Mouse (Mus musculus) limb, embryonic 12.5 days (tissue): ENCODE measurements around the gene Gm37240. TPM values are rescaled to one million over a fixed set of nuclear protein-coding genes. Genes with fewer than 3 reads are reported as not detected.

Experiments
- ATAC-seq: fragments of 200-750 bp; cut with Nextera tagmentation; 2 replicates; pipeline ENCODE4 v1.8.0; 2017; ENCODE audit warnings: low read depth, moderate TSS enrichment; ENCODE audit not compliant: insufficient number of reproducible peaks, insufficient read depth, low FRiP score, low TSS enrichment
- H3K27ac ChIP-seq: fragments of 300-500 bp; sonication (generic); 2 replicates; pipeline ENCODE4 v1.5.1; 2016; ENCODE audit warnings: mild to moderate bottlenecking, moderate library complexity
- H3K27me3 ChIP-seq: fragments of 300-500 bp; sonication (generic); 2 replicates; pipeline ENCODE4 v1.6.1; 2016; ENCODE audit warnings: mild to moderate bottlenecking, moderate library complexity
- H3K36me3 ChIP-seq: fragments of 300-500 bp; sonication (generic); 2 replicates; pipeline ENCODE4 v1.6.1; 2016; ENCODE audit warnings: mild to moderate bottlenecking, moderate library complexity
- H3K4me1 ChIP-seq: fragments of 300-500 bp; sonication (generic); replicated peaks from 2 replicates; pipeline ENCODE4 v1.6.1; 2016
- H3K4me2 ChIP-seq: fragments of 300-500 bp; sonication (generic); 2 replicates; pipeline ENCODE4 v1.6.1; 2016; ENCODE audit warnings: mild to moderate bottlenecking, moderate library complexity
- H3K4me3 ChIP-seq: fragments of 300-500 bp; sonication (generic); replicated peaks from 2 replicates; pipeline ENCODE4 v1.5.1; 2016; ENCODE audit warnings: mild to moderate bottlenecking
- H3K9ac ChIP-seq: fragments of 300-500 bp; sonication (generic); replicated peaks from 2 replicates; pipeline ENCODE4 v1.6.1; 2016; ENCODE audit warnings: mild to moderate bottlenecking, moderate library complexity
- H3K9me3 ChIP-seq: fragments of 300-500 bp; sonication (generic); 2 replicates; pipeline ENCODE4 v1.6.1; 2016; ENCODE audit warnings: mild to moderate bottlenecking, moderate library complexity
- WGBS: fragments of 180-500 bp; shearing (Covaris S2); methylation state at CpG from one replicate; pipeline ENCODE4 v1.1.7; 2016; 5-methylcytosine and 5-hydroxymethylcytosine counted together
- polyA plus RNA-seq: library from polyadenylated mRNA; unstranded; fragments of >200 nt; fragmentation: Nextera tagmentation; extraction: Ambion mirVana; gene quantifications from 2 replicates; pipeline ENCODE4 v1.2.1, GENCODE M21; 2016

The Gm37240 gene
- polyA plus RNA-seq, 1 experiment from 2014 or later, result 3.4 TPM

DNA sequence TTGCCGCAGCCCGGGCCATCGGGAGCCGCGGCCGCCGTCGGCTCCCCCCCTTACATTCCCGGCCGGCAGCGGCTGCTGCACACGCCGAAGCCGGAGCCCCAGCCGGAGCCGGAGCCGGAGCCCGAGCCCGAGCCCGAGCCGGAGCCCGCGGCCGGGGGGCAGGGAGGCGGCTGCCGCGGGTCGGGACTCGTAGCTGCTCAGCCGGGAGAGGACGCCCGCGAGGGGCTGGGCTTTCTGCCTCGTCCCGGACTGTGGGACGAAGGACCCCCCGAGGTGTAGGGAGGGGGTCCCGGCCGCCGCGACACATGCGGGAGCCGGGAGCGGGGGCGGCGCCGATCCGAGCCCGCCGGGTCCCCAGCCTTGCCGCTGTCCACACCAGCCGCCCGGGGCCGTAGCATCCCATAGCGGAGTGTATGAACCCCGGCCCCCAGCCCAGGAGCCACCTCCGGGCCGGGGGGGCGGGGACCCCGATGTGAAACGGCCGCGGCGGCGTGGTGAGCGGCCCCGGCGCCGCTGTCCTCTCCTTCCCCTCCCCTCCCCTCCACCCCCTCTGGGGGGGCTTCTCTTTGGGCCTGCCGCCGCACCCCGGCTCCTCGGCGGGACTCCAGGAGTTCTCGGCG lies 1072.4 kb downstream of the Gm37240 start, which contains the start of gene Fbxw7:
Gene Fbxw7 (plus strand): TSS at position 507 of the 620 bp plus-strand sequence.
- Histone ChIP-seq H3K9ac (peak within 1 kb of the TSS; percentile 89), H3K4me2 (peak within 1 kb of the TSS; percentile 100), H3K9me3 (no peaks in the 10 kb centered on the region), H3K4me3 (peak within 1 kb of the TSS; percentile 97), H3K27ac (peak within 1 kb of the TSS; percentile 92), H3K36me3 (peaks cover 6% of the 10 kb centered on the region; the same call in 1 of the 2 replicates), H3K4me1 (peaks cover 20% of the 10 kb centered on the region), H3K27me3 (no peaks in the 10 kb centered on the region)
- ATAC-seq, result peak; percentile 29
- WGBS, result 1% methylated on average over 70 of the region's 76 CpGs

DNA sequence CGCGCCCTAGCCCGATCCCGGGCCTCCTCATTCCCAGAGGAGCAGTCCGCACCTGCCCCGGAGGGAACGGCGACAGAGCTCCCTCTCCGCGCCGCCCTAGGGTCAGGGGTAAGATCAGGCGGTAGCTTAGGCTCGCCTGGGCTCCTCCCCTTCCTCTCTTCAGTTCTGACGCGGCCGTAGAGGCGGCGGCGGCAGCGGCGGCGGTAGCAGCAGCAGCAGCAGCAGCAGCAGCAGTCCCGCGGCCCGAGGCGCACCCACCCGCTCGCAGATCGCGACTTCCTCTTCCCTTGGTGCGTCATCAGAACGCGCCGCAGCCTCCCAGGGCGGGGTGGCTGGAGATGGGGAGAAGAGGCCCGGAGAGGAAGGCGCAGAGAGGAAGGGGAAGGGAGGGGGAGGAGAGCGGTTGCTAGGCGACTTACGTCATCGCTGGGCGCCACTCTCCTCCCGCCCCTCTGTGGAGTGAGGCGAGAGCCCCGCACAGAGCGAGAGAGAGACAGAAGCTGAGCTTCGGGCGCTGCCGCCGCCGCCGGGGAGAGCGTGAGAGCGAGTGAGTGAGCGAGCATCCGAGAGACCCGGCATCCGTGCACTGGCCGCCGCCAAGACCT lies 1073.1 kb downstream of the Gm37240 start:
- H3K27ac ChIP-seq, result peak overlapping the region; percentile 92
- H3K4me1 ChIP-seq, result peaks cover 20% of the 10 kb centered on the region
- H3K36me3 ChIP-seq, result peaks cover 6% of the 10 kb centered on the region; the same call in 1 of the 2 replicates
- ATAC-seq, result peak; percentile 99
- WGBS, result 1% methylated on average over 59 of the region's 60 CpGs
- peak overlapping the region; percentile 100 for H3K4me2 ChIP-seq
- no peaks in the 10 kb centered on the region for H3K27me3 ChIP-seq
- H3K9ac ChIP-seq, result peak overlapping the region; percentile 89
- H3K4me3 ChIP-seq, result peak overlapping the region; percentile 97
- no peaks in the 10 kb centered on the region for H3K9me3 ChIP-seq

DNA sequence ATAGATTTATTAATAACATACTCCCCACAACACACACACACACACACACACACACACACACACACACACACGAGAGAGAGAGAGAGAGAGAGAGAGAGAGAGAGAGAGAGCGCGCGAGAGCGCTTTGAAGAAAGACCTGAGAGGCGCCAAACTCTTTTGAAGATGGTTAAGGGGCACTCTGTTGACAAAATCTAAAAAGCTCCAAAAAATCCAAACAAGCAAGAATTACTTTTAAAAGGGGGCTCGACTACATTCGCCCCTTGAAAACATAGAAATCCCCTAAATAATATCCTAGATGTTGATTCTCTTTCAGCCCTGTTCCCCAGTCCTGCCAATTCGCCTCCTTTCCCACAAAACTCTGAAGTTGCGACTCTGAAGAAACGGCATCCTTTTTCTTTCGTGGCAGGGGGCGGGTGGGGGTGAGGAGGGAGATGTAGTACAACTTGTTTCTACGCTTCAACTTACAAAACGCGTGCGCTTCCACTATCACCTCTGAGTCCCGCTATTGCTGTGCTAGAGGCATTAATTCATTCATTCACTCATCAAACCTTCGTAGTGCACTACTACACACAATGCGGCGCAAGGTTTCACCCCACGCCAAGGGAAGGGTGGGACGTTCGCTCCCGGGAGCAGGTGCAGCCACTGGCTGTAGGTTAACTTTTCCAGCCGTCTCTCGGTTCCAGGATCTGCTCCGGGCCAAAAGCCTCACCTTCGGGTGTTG lies 1073.7 kb downstream of the Gm37240 start:
- no peak for ATAC-seq
- Histone ChIP-seq H3K4me2 (peak overlapping the region; percentile 82), H3K4me3 (peak overlapping the region; percentile 97), H3K9ac (peak overlapping the region; percentile 77), H3K9me3 (no peaks in the 10 kb centered on the region), H3K27me3 (no peaks in the 10 kb centered on the region), H3K4me1 (peaks cover 20% of the 10 kb centered on the region), H3K27ac (peak overlapping the region; percentile 92), H3K36me3 (peaks cover 2% of the 10 kb centered on the region; the same call in 1 of the 2 replicates)
- 1% methylated on average over 29 of the region's 29 CpGs for WGBS

DNA sequence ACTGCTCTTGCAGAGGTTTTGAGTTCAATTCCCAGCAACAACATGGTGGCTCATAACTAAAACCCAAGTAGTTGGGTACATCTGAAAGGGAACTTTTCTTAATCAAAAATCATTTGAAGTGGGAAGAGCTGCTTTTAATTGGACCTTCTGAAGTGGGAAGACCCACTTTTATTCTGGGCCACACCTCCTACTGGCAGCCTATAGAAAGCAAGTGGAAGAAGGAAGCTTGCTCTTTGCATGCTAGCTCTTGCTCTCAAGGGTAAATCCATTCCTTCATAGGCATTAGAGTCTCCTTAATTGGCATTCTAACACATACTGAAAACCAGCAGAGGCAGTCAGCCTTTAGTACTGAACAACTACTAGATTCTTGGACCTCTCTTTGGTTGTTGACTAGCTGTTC lies 1076.5 kb downstream of the Gm37240 start:
- Histone ChIP-seq H3K4me2 (no peak overlapping the region), H3K36me3 (no peaks in the 10 kb centered on the region), H3K9ac (no peak overlapping the region), H3K4me1 (peaks cover 12% of the 10 kb centered on the region), H3K4me3 (no peak overlapping the region), H3K9me3 (no peaks in the 10 kb centered on the region), H3K27me3 (no peaks in the 10 kb centered on the region), H3K27ac (no peak overlapping the region)
- ATAC-seq, result no peak

DNA sequence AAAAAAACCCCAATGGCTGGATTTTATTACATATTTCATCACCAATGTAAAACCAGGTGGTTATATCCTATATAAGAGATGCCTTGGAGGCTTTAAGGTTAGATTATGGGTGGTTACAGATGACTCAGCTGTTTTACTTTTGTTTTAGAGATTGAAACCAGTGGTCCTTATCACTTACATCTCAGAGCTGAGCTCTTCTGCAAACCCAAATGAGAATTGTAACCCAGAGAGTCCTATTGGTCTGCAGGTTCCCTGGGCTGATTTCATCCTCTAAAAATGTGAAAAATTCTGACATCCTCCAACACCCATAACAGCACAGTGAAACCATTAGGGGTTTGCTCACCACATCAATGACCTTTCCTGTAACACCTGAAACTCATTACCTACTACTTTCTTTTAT lies 1078.4 kb downstream of the Gm37240 start:
- Histone ChIP-seq H3K4me3 (no peak overlapping the region), H3K9ac (no peak overlapping the region), H3K4me2 (no peak overlapping the region), H3K27me3 (no peaks in the 10 kb centered on the region), H3K4me1 (peaks cover 10% of the 10 kb centered on the region), H3K9me3 (no peaks in the 10 kb centered on the region), H3K36me3 (no peaks in the 10 kb centered on the region), H3K27ac (no peak overlapping the region)
- no peak for ATAC-seq

DNA sequence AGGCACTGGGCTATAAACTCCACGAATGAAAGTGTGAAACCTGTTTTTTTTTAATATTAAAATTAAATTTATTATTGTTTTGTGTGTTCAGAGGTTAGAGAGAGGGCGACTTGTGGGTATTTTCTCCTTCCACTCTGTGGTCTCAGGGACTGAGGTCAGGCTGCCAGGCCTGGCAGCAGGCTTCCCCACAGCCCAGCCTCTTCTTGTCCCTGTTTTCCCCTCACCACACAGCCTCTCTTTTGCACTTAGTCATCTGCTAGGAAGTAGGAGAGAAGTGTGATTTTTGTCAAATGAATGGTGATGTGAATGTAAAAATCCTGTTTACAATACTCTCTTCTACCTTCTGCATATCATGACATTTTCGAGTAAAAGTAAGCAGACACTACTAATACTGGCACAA lies 1079.5 kb downstream of the Gm37240 start:
- Histone ChIP-seq H3K27ac (no peak overlapping the region), H3K9me3 (no peaks in the 10 kb centered on the region), H3K4me1 (peaks cover 1% of the 10 kb centered on the region; the same call in 1 of the 2 replicates), H3K4me2 (no peak overlapping the region), H3K27me3 (no peaks in the 10 kb centered on the region), H3K9ac (no peak overlapping the region), H3K4me3 (no peak overlapping the region), H3K36me3 (no peaks in the 10 kb centered on the region)
- WGBS, result 69% methylated on average over 3 of the region's 3 CpGs
- ATAC-seq, result no peak

DNA sequence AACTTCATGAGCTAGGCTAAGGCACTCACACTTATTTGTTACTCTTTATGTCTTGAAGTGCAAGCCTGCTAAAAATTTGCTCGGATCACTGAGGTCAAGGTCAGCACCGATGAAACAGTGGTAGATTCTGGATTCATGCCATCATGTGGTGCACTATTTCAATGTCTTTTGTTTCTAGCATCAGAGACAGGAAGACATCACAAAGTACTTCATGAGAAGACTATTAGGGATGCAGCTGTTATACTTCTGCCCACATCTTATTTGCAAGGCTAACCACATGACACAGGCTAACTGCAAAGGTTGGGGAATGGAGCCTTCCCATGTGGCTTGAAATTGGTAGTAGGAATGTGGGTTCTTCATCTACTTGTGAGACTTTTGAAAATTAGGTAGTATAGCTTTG lies 1081.1 kb downstream of the Gm37240 start:
- WGBS, result 84% methylated on average over 2 of the region's 2 CpGs
- Histone ChIP-seq H3K27ac (no peak overlapping the region), H3K27me3 (no peaks in the 10 kb centered on the region), H3K9ac (no peak overlapping the region), H3K36me3 (no peaks in the 10 kb centered on the region), H3K9me3 (no peaks in the 10 kb centered on the region), H3K4me1 (no peaks in the 10 kb centered on the region), H3K4me2 (no peak overlapping the region), H3K4me3 (no peak overlapping the region)
- no peak for ATAC-seq

DNA sequence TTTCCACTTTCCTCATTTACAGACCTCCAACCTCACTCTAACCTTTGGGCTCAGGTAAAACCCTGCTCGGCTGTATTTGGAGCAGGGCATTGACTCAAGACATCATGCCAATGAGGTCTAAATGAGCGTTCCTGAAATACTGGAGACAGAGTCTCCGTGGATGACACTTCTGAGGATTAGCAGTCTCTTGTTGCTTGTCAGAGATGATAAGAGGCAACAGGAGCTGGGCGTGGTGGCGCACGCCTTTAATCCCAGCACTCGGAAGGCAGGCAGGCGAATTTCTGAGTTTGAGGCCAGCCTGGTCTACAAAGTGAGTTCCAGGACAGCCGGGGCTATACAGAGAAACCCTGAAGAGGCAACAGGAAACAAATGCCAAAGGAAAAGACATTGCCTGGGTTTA lies 1083.3 kb downstream of the Gm37240 start:
- Histone ChIP-seq H3K36me3 (no peaks in the 10 kb centered on the region), H3K9me3 (no peaks in the 10 kb centered on the region)
- no peak for ATAC-seq

DNA sequence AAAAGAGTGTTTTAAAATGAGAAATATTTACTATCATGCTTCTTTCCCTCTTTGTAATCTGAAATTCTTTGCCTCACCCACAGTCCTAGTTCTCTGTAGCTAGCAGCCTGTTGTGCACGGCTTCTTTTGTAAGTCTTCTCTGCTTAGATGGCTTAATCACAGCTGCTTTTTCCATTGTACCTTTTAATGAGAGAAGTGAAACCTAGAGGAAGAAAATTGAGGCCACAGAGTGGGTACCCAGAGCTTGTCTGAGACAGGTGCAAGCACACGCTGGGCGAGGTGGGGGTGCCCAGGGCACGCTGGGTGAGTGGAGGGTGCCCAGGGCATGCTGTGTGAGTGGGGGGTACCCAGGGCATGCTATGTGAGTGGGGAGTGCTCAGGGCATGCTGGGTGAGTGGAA lies 1099.4 kb downstream of the Gm37240 start:
- H3K4me3 ChIP-seq, result no peak overlapping the region
- H3K9ac ChIP-seq, result no peak overlapping the region
- no peak overlapping the region for H3K4me2 ChIP-seq
- H3K27ac ChIP-seq, result no peak overlapping the region
- no peak for ATAC-seq
- H3K27me3 ChIP-seq, result no peaks in the 10 kb centered on the region
- H3K4me1 ChIP-seq, result no peaks in the 10 kb centered on the region
- no peaks in the 10 kb centered on the region for H3K36me3 ChIP-seq
- H3K9me3 ChIP-seq, result peaks cover 14% of the 10 kb centered on the region
- WGBS, result 94% methylated on average over 4 of the region's 4 CpGs

More for the DNA sequence above, 1083.3 kb downstream of the Gm37240 start:
- no peak overlapping the region for H3K4me2 ChIP-seq
- no peak overlapping the region for H3K4me3 ChIP-seq
- H3K27ac ChIP-seq, result no peak overlapping the region
- H3K9ac ChIP-seq, result no peak overlapping the region
- no peaks in the 10 kb centered on the region for H3K27me3 ChIP-seq
- H3K4me1 ChIP-seq, result no peaks in the 10 kb centered on the region
- 67% methylated on average over 9 of the region's 9 CpGs for WGBS

DNA sequence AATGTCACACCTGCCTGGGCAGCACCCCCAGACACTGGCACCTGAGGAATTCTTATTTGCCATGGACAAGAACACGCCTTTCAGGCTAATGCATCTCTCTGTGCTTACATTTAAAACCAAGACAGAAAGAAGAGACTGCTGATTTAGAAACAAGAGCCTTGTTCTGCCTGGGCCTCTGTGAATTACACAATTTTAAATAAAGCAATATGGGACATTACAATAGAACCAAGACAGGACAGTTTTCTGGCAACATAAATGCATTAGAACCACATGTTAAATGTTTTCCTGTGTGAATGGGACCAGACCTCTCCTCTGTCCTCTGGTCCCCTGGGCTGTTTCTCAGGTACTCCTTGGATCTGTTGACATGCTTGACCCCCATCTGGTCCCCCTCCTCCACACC lies 1111.2 kb downstream of the Gm37240 start:
- WGBS, result 74% methylated on average over 1 of the region's 1 CpGs

DNA sequence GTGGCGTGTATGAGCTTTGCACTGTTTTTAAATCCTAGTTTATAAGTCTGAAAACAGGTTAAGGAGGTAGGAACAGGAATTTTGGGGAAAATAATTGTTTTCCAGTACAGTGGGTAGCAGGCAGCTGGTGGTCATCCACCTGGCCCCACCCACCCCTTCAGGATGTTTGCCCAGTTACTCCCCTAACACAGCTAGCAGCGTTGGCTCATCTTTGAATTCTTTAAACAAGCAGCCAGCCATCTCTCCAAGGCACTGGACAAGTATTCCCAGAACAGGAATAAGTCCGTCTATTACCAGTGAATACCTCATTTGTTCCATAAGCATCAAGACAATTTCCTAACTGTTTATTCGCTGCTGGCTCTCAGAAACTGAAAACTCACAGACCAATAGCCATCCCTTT lies 1111.7 kb downstream of the Gm37240 start:
- Histone ChIP-seq H3K9me3 (no peaks in the 10 kb centered on the region), H3K4me1 (peaks cover 17% of the 10 kb centered on the region), H3K36me3 (no peaks in the 10 kb centered on the region), H3K4me3 (no peak overlapping the region), H3K9ac (no peak overlapping the region), H3K27me3 (no peaks in the 10 kb centered on the region), H3K27ac (peak overlapping the region; percentile 36), H3K4me2 (no peak overlapping the region)
- WGBS, result 56% methylated on average over 4 of the region's 4 CpGs
- no peak for ATAC-seq

More for the DNA sequence above, 1111.2 kb downstream of the Gm37240 start:
- peak overlapping the region; percentile 36; the same call in 1 of the 2 replicates for H3K27ac ChIP-seq
- no peak overlapping the region for H3K4me3 ChIP-seq
- H3K9me3 ChIP-seq, result no peaks in the 10 kb centered on the region
- H3K9ac ChIP-seq, result no peak overlapping the region
- ATAC-seq, result no peak
- H3K4me1 ChIP-seq, result peaks cover 17% of the 10 kb centered on the region
- no peaks in the 10 kb centered on the region for H3K27me3 ChIP-seq
- H3K36me3 ChIP-seq, result no peaks in the 10 kb centered on the region
- no peak overlapping the region for H3K4me2 ChIP-seq
